Mouse (Mus musculus): Measurements from ENCODE around the gene Bcl11a. TPM values are rescaled to one million over a fixed set of nuclear protein-coding genes. Genes with fewer than 3 reads are reported as not detected.

The Bcl11a gene
- polyA plus RNA-seq, 1 experiment from 2014 or later, result 40.8 TPM

GRCm38 (mm10) chr11:24076821-24077730, 780 bp upstream of the Bcl11a start:
- Histone ChIP-seq H3K36me3 (ENCODE audit: control insufficient read depth, insufficient read depth, low read length) (no peaks in the 10 kb centered on the region), H3K9ac (replicated peaks; ENCODE audit: low read depth, low read length) (peak overlapping the region; percentile 77), H3K4me2 (replicated peaks; ENCODE audit: low read depth, low read length) (peak overlapping the region; percentile 99), H3K4me1 (ENCODE audit: control insufficient read depth, insufficient read depth, low read length) (peaks cover 12% of the 10 kb centered on the region; the same call in 1 of the 2 replicates), H3K9me3 (ENCODE audit: control insufficient read depth, low read depth, low read length) (no peaks in the 10 kb centered on the region), H3K27ac (ENCODE audit: low read length) (peak overlapping the region; percentile 96), H3K4me3 (ENCODE audit: low read depth, low read length) (peak overlapping the region; percentile 49), H3K27me3 (ENCODE audit: control insufficient read depth, insufficient read depth, low read length) (no peaks in the 10 kb centered on the region)
- peak; percentile 66 for ATAC-seq (ENCODE audit: insufficient number of reproducible peaks, insufficient read depth, low FRiP score, low read depth)
- under 1% methylated on average over 59 of the region's 59 CpGs for WGBS

GRCm38 (mm10) chr11:24078706-24079316, 955 bp downstream of the Bcl11a start:
- under 1% methylated on average over 38 of the region's 38 CpGs for WGBS
- no peak for ATAC-seq (ENCODE audit: insufficient number of reproducible peaks, insufficient read depth, low FRiP score, low read depth)
- Histone ChIP-seq H3K27me3 (ENCODE audit: control insufficient read depth, insufficient read depth, low read length) (no peaks in the 10 kb centered on the region), H3K4me3 (ENCODE audit: low read depth, low read length) (peak overlapping the region; percentile 49), H3K4me1 (ENCODE audit: control insufficient read depth, insufficient read depth, low read length) (peaks cover 20% of the 10 kb centered on the region), H3K36me3 (ENCODE audit: control insufficient read depth, insufficient read depth, low read length) (no peaks in the 10 kb centered on the region), H3K9ac (replicated peaks; ENCODE audit: low read depth, low read length) (peak overlapping the region; percentile 63), H3K9me3 (ENCODE audit: control insufficient read depth, low read depth, low read length) (no peaks in the 10 kb centered on the region), H3K4me2 (replicated peaks; ENCODE audit: low read depth, low read length) (peak overlapping the region; percentile 99), H3K27ac (ENCODE audit: low read length) (peak overlapping the region; percentile 96)

DNA sequence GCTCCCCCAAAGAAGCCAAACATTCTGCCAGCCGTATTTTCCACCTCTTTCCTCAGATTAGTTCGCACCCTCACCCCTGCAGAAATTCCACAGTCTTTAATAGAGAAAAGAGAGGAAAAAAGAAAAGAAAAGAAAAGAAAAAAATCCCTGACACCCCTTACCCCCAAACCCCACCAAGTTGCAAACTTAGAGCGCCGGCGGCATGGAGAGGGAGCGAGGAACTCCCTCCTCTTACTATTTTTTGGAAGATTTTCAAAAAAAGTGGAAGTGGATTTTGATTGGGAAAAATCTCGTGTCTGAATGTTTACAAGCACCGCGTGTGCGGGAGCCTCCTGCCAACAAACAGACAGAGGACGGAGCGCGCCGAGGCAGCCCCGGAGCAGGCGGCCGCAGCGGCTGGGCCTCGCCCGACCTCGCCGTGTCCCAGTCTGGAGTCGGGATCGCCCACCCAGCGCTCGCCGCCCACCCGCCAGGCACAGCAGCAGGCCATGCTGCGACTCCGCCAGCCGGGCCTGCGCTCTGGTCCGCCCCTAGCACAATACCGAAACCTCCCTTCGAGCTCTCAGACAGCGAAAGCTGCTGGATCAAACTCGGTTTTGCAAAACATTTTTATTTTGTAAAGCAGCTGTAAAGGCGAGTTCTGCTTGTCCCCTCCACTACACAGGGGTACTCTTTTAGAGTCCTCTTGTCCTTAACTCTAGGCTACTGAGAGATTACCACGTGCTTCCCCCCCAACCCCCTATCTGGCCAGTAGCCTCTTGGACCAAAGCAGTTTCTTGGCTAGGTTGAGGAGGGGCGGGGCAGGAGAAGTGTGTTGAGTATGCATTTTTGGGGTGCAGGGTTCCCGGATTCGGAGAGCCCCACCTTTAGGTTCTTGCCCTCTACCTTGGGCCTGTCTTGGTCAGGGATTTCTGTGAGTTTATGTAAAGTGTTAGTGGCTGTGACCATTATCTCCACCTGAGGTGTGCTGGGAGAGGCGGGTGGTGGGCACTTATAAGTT, 1.8 kb downstream of the Bcl11a start:
- no peak for ATAC-seq (ENCODE audit: insufficient number of reproducible peaks, insufficient read depth, low FRiP score, low read depth)
- Histone ChIP-seq H3K4me3 (ENCODE audit: low read depth, low read length) (peak overlapping the region; percentile 49), H3K9me3 (ENCODE audit: control insufficient read depth, low read depth, low read length) (no peaks in the 10 kb centered on the region), H3K4me2 (replicated peaks; ENCODE audit: low read depth, low read length) (peak overlapping the region; percentile 99), H3K9ac (replicated peaks; ENCODE audit: low read depth, low read length) (peak overlapping the region; percentile 63), H3K27me3 (ENCODE audit: control insufficient read depth, insufficient read depth, low read length) (no peaks in the 10 kb centered on the region), H3K4me1 (ENCODE audit: control insufficient read depth, insufficient read depth, low read length) (peaks cover 17% of the 10 kb centered on the region), H3K27ac (ENCODE audit: low read length) (peak overlapping the region; percentile 96), H3K36me3 (ENCODE audit: control insufficient read depth, insufficient read depth, low read length) (no peaks in the 10 kb centered on the region)
- under 1% methylated on average over 43 of the region's 43 CpGs for WGBS

DNA sequence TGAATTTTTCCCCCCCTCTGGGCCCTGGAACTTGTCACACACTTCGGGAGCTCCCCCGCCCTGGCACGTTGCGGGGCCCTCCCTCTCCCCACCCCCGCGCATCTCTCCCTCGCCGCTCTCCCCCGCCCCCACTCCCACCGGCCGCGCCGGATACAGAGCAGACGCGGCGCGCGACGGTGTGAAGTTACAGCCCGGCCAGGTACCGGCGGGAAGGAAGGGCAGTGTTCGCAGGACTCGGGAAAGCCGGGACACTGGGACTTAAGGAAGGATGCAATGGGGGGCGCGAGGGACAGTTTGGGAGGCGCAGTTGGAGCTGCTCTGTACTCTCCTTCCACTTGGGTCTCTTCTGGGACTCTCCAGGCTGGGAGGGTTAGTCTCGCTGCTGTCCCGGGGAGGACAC, 2.7 kb downstream of the Bcl11a start:
- H3K4me2 ChIP-seq (replicated peaks; ENCODE audit: low read depth, low read length), result peak overlapping the region; percentile 99
- H3K4me3 ChIP-seq (ENCODE audit: low read depth, low read length), result peak overlapping the region; percentile 49
- H3K9me3 ChIP-seq (ENCODE audit: control insufficient read depth, low read depth, low read length), result no peaks in the 10 kb centered on the region
- 1% methylated on average over 30 of the region's 30 CpGs for WGBS
- H3K36me3 ChIP-seq (ENCODE audit: control insufficient read depth, insufficient read depth, low read length), result peaks cover 4% of the 10 kb centered on the region
- peak overlapping the region; percentile 63 for H3K9ac ChIP-seq (replicated peaks; ENCODE audit: low read depth, low read length)
- peak; percentile 14; the same call in 1 of the 2 replicates for ATAC-seq (ENCODE audit: insufficient number of reproducible peaks, insufficient read depth, low FRiP score, low read depth)
- peaks cover 16% of the 10 kb centered on the region for H3K4me1 ChIP-seq (ENCODE audit: control insufficient read depth, insufficient read depth, low read length)
- H3K27ac ChIP-seq (ENCODE audit: low read length), result peak overlapping the region; percentile 96
- no peaks in the 10 kb centered on the region for H3K27me3 ChIP-seq (ENCODE audit: control insufficient read depth, insufficient read depth, low read length)

GRCm38 (mm10) chr11:24081016-24081686, 3.3 kb downstream of the Bcl11a start:
- Histone ChIP-seq H3K27me3 (ENCODE audit: control insufficient read depth, insufficient read depth, low read length) (no peaks in the 10 kb centered on the region), H3K4me1 (ENCODE audit: control insufficient read depth, insufficient read depth, low read length) (peaks cover 22% of the 10 kb centered on the region)
- ATAC-seq (ENCODE audit: insufficient number of reproducible peaks, insufficient read depth, low FRiP score, low read depth), result peak; percentile 25; the same call in 1 of the 2 replicates

DNA sequence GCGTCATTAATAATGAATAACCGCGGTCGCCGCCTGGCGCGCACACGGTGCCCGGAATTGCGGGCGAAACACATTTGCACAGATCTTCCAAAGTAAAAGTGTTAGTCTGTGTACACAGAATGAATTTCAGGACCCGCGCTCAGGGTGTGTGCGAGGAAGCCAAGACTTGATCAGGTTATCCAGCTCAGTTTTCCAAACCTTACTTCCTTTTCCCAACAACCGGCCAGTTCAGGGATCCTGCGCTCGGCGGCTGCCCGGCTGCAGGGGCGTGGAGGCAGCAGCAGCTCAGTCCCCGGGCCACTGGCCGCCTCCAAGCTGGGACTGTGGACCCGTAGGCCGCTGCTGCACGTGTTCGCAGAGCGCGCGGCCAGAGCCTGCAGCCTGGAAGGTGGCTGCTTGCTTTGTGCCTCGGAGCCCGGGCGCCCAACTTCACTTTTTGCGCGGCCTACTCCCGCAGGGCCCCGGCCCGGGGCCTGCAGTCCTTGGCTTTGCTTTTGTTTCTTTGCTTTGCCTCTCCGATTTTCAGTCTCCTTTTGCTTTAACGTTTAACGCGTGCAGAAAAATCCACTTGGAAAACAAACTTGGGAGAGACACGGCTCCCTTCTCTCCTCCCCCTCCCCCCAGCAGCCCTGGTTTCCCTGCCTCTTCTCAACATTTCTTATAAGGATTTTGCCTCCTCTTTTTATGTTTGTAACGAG, 4.0 kb downstream of the Bcl11a start:
- H3K9me3 ChIP-seq (ENCODE audit: control insufficient read depth, low read depth, low read length), result no peaks in the 10 kb centered on the region
- no peaks in the 10 kb centered on the region for H3K27me3 ChIP-seq (ENCODE audit: control insufficient read depth, insufficient read depth, low read length)
- peaks cover 28% of the 10 kb centered on the region for H3K4me1 ChIP-seq (ENCODE audit: control insufficient read depth, insufficient read depth, low read length)
- no peak for ATAC-seq (ENCODE audit: insufficient number of reproducible peaks, insufficient read depth, low FRiP score, low read depth)
- peaks cover 10% of the 10 kb centered on the region for H3K36me3 ChIP-seq (ENCODE audit: control insufficient read depth, insufficient read depth, low read length)
- peak overlapping the region; percentile 96 for H3K27ac ChIP-seq (ENCODE audit: low read length)
- under 1% methylated on average over 42 of the region's 43 CpGs for WGBS
- peak overlapping the region; percentile 49 for H3K4me3 ChIP-seq (ENCODE audit: low read depth, low read length)
- peak overlapping the region; percentile 63 for H3K9ac ChIP-seq (replicated peaks; ENCODE audit: low read depth, low read length)
- H3K4me2 ChIP-seq (replicated peaks; ENCODE audit: low read depth, low read length), result peak overlapping the region; percentile 99

More at GRCm38 (mm10) chr11:24081016-24081686, 3.3 kb downstream of the Bcl11a start:
- H3K36me3 ChIP-seq (ENCODE audit: control insufficient read depth, insufficient read depth, low read length), result peaks cover 10% of the 10 kb centered on the region
- H3K4me3 ChIP-seq (ENCODE audit: low read depth, low read length), result peak overlapping the region; percentile 49
- under 1% methylated on average over 34 of the region's 35 CpGs for WGBS
- peak overlapping the region; percentile 96 for H3K27ac ChIP-seq (ENCODE audit: low read length)
- peak overlapping the region; percentile 99 for H3K4me2 ChIP-seq (replicated peaks; ENCODE audit: low read depth, low read length)
- H3K9me3 ChIP-seq (ENCODE audit: control insufficient read depth, low read depth, low read length), result no peaks in the 10 kb centered on the region
- H3K9ac ChIP-seq (replicated peaks; ENCODE audit: low read depth, low read length), result peak overlapping the region; percentile 63

DNA sequence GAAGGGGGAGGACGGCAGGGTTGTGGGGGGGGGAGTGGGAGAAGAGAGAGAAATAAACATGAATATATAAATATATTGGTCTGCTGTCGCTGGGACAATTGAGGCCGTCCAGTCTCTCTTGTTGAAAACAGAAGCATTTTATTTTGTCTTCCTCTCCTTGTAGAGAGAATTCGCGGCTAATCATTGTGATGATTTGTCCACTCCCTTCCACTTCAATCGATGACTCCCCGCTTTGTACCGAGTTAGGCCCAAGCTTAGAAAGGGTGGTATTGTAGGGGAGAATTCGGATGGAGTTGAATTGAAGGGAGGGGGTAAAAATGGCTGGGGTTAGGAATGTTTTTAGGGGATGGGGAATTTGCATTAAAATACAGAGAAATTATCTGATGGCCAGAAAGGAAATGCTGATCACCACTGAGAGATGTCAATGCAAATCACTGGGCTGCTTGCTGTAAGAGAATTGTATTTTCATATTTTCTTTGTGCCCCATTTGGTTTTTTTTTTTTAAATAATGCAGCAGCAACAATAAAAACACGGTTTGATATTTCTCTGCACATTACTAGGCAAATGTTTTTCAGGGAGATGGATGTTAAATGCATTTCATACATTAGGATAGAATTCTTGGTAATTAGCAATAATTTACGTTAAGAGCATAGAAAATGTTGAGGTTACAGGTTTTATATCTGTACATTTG, 4.7 kb downstream of the Bcl11a start:
- no peak for ATAC-seq (ENCODE audit: insufficient number of reproducible peaks, insufficient read depth, low FRiP score, low read depth)
- Histone ChIP-seq H3K27ac (ENCODE audit: low read length) (peak overlapping the region; percentile 96), H3K4me2 (replicated peaks; ENCODE audit: low read depth, low read length) (peak overlapping the region; percentile 99), H3K36me3 (ENCODE audit: control insufficient read depth, insufficient read depth, low read length) (peaks cover 10% of the 10 kb centered on the region), H3K4me1 (ENCODE audit: control insufficient read depth, insufficient read depth, low read length) (peaks cover 28% of the 10 kb centered on the region), H3K4me3 (ENCODE audit: low read depth, low read length) (peak overlapping the region; percentile 49), H3K27me3 (ENCODE audit: control insufficient read depth, insufficient read depth, low read length) (no peaks in the 10 kb centered on the region), H3K9ac (replicated peaks; ENCODE audit: low read depth, low read length) (peak overlapping the region; percentile 63; the same call in 1 of the 2 replicates), H3K9me3 (ENCODE audit: control insufficient read depth, low read depth, low read length) (no peaks in the 10 kb centered on the region)
- 17% methylated on average over 11 of the region's 11 CpGs for WGBS
